Mouse (Mus musculus): ENCODE measurements around the gene Ehd1. TPM values are rescaled to one million over a fixed set of nuclear protein-coding genes. Genes with fewer than 3 reads are reported as not detected.

Gene Ehd1
- polyA plus RNA-seq, 1 experiment from 2014 or later: 96.9 TPM

GRCm38 (mm10) chr19:6331719-6332516, 55.4 kb downstream of the Ehd1 start:
- Histone ChIP-seq H3K36me3 (peaks cover 2% of the 10 kb centered on the region), H3K27ac (replicated peaks) (no peak overlapping the region), H3K9ac (replicated peaks) (no peak overlapping the region; the same call in 1 of the 2 replicates), H3K4me2 (replicated peaks) (peak overlapping the region; percentile 39), H3K4me3 (no peak overlapping the region), H3K4me1 (peaks cover 22% of the 10 kb centered on the region), H3K27me3 (peaks cover 3% of the 10 kb centered on the region), H3K9me3 (no peaks in the 10 kb centered on the region)
- ATAC-seq (ENCODE audit: low FRiP score, low read depth): no peak
- WGBS: 18% methylated on average over 13 of the region's 13 CpGs

GRCm38 (mm10) chr19:6333761-6334595, 57.5 kb downstream of the Ehd1 start:
- Histone ChIP-seq H3K4me3 (peak overlapping the region; percentile 89), H3K27me3 (peaks cover 3% of the 10 kb centered on the region), H3K4me1 (peaks cover 28% of the 10 kb centered on the region), H3K4me2 (replicated peaks) (peak overlapping the region; percentile 98), H3K9ac (replicated peaks) (no peak overlapping the region), H3K36me3 (peaks cover 22% of the 10 kb centered on the region), H3K9me3 (no peaks in the 10 kb centered on the region), H3K27ac (replicated peaks) (peak overlapping the region; percentile 65)
- WGBS: 69% methylated on average over 9 of the region's 9 CpGs
- peak; percentile 13 for ATAC-seq (ENCODE audit: low FRiP score, low read depth)

GRCm38 (mm10) chr19:6334673-6335457, 58.3 kb downstream of the Ehd1 start, which contains the start of gene Men1:
TSS of gene Men1 (plus strand) at chr19:6334979.
- WGBS: 0% methylated on average over 41 of the region's 43 CpGs
- peak; percentile 90 for ATAC-seq (ENCODE audit: low FRiP score, low read depth)
- Histone ChIP-seq H3K36me3 (peaks cover 31% of the 10 kb centered on the region), H3K9me3 (no peaks in the 10 kb centered on the region), H3K27me3 (peaks cover 1% of the 10 kb centered on the region), H3K9ac (replicated peaks) (peak within 1 kb of the TSS; percentile 90), H3K4me3 (peak within 1 kb of the TSS; percentile 89), H3K27ac (replicated peaks) (peak within 1 kb of the TSS; percentile 65), H3K4me1 (peaks cover 32% of the 10 kb centered on the region), H3K4me2 (replicated peaks) (peak within 1 kb of the TSS; percentile 98)

- ATAC-seq (ENCODE audit: low FRiP score, low read depth): peak; percentile 17
- Histone ChIP-seq H3K27me3 (no peaks in the 10 kb centered on the region; the same call in none of the 2 replicates), H3K9me3 (no peaks in the 10 kb centered on the region), H3K9ac (replicated peaks) (peak overlapping the region; percentile 90), H3K4me2 (replicated peaks) (peak overlapping the region; percentile 98), H3K4me1 (peaks cover 37% of the 10 kb centered on the region), H3K27ac (replicated peaks) (peak overlapping the region; percentile 65), H3K4me3 (peak overlapping the region; percentile 89), H3K36me3 (peaks cover 36% of the 10 kb centered on the region)
- WGBS: under 1% methylated on average over 25 of the region's 25 CpGs
Observed at GRCm38 (mm10) chr19:6335458-6335827, 58.9 kb downstream of the Ehd1 start.

- 95% methylated on average over 10 of the region's 10 CpGs for WGBS
- Histone ChIP-seq H3K4me3 (peak overlapping the region; percentile 89), H3K4me1 (peaks cover 42% of the 10 kb centered on the region), H3K36me3 (peaks cover 38% of the 10 kb centered on the region), H3K27me3 (no peaks in the 10 kb centered on the region; the same call in 1 of the 2 replicates), H3K9ac (replicated peaks) (peak overlapping the region; percentile 90), H3K27ac (replicated peaks) (no peak overlapping the region), H3K4me2 (replicated peaks) (peak overlapping the region; percentile 98), H3K9me3 (no peaks in the 10 kb centered on the region)
- no peak for ATAC-seq (ENCODE audit: low FRiP score, low read depth)
Observed at GRCm38 (mm10) chr19:6336920-6337319, 60.4 kb downstream of the Ehd1 start.

DNA sequence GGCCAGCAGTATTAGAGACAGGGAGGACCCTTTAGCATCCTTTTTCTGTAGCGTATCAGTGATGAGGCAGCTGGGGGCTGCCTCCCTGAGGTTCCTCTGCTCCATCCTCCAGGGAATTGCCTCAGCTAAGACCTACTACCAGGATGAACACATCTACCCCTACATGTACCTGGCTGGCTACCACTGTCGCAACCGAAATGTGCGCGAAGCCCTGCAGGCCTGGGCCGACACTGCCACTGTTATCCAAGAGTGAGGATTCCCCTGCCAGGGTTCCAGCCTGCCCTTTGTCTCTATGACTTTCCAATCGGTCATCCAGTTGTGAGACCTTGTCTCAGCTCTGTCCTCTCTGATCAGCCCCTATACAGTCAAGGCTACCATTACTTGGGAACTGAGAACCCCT, 61.6 kb downstream of the Ehd1 start:
- WGBS: 94% methylated on average over 7 of the region's 7 CpGs
- Histone ChIP-seq H3K9me3 (no peaks in the 10 kb centered on the region), H3K4me3 (no peak overlapping the region), H3K27ac (replicated peaks) (no peak overlapping the region), H3K4me1 (peaks cover 42% of the 10 kb centered on the region), H3K9ac (replicated peaks) (no peak overlapping the region), H3K4me2 (replicated peaks) (no peak overlapping the region), H3K27me3 (no peaks in the 10 kb centered on the region; the same call in 1 of the 2 replicates), H3K36me3 (peaks cover 47% of the 10 kb centered on the region)
- ATAC-seq (ENCODE audit: low FRiP score, low read depth): no peak

DNA sequence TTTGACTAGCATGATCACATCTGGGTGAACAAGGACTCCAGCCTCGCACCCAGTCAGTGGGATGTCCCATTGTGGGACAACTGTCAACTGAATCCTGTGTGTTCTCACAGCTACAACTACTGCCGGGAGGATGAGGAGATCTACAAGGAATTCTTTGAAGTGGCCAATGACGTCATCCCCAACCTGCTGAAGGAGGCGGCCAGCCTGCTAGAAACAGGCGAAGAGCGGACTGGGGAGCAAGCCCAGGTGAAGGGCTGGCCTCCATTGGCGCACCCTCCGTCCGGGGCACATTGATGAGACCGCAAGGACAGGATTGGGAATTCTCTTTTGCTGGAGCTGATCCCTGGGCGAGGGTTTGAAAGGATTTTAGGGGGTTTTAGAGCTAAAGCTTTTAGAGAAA, 62.2 kb downstream of the Ehd1 start:
- peaks cover 42% of the 10 kb centered on the region for H3K4me1 ChIP-seq
- peaks cover 52% of the 10 kb centered on the region for H3K36me3 ChIP-seq
- no peak overlapping the region for H3K4me3 ChIP-seq
- H3K4me2 ChIP-seq (replicated peaks): no peak overlapping the region
- H3K9me3 ChIP-seq: no peaks in the 10 kb centered on the region
- no peaks in the 10 kb centered on the region; the same call in 1 of the 2 replicates for H3K27me3 ChIP-seq
- WGBS: 93% methylated on average over 11 of the region's 11 CpGs
- ATAC-seq (ENCODE audit: low FRiP score, low read depth): no peak
- no peak overlapping the region for H3K9ac ChIP-seq (replicated peaks)
- H3K27ac ChIP-seq (replicated peaks): no peak overlapping the region

- peaks cover 41% of the 10 kb centered on the region for H3K4me1 ChIP-seq
- no peak overlapping the region for H3K4me2 ChIP-seq (replicated peaks)
- no peaks in the 10 kb centered on the region for H3K9me3 ChIP-seq
- no peaks in the 10 kb centered on the region; the same call in 1 of the 2 replicates for H3K27me3 ChIP-seq
- H3K27ac ChIP-seq (replicated peaks): no peak overlapping the region
- no peak overlapping the region for H3K4me3 ChIP-seq
- H3K36me3 ChIP-seq: peaks cover 52% of the 10 kb centered on the region
- ATAC-seq (ENCODE audit: low FRiP score, low read depth): no peak
- no peak overlapping the region for H3K9ac ChIP-seq (replicated peaks)
- 97% methylated on average over 6 of the region's 6 CpGs for WGBS
Observed at GRCm38 (mm10) chr19:6339191-6339590, 62.7 kb downstream of the Ehd1 start.

DNA sequence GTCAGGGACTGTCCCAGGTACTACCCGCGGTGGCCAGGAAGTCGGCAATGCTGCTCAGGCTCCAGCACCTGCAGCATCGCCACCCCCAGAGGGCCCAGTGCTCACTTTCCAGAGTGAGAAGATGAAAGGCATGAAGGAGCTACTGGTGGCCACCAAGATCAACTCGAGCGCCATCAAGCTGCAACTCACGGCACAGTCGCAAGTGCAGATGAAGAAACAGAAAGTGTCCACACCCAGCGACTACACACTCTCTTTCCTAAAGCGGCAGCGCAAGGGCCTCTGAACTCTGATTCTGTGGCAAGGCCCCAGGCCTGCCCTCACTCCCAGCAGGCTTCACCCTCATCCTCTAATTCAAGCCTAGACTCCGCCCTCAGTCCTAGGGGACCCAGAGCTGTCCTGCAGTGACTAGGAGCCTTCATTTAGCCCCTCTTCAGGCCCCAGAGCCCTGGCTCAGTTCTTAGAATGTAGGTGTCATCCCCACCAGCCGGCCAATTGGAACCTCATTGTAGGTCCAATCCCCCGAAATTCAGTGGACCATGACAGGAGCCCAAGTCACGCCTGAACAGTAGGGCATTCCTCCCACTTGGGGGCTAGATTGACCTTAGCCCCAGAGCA, 63.5 kb downstream of the Ehd1 start:
- no peak for ATAC-seq (ENCODE audit: low FRiP score, low read depth)
- peaks cover 37% of the 10 kb centered on the region for H3K4me1 ChIP-seq
- peaks cover 53% of the 10 kb centered on the region for H3K36me3 ChIP-seq
- no peak overlapping the region for H3K4me3 ChIP-seq
- no peaks in the 10 kb centered on the region for H3K9me3 ChIP-seq
- 65% methylated on average over 15 of the region's 15 CpGs for WGBS
- H3K4me2 ChIP-seq (replicated peaks): no peak overlapping the region
- H3K9ac ChIP-seq (replicated peaks): no peak overlapping the region; the same call in 1 of the 2 replicates
- H3K27me3 ChIP-seq: no peaks in the 10 kb centered on the region; the same call in 1 of the 2 replicates
- no peak overlapping the region for H3K27ac ChIP-seq (replicated peaks)

DNA sequence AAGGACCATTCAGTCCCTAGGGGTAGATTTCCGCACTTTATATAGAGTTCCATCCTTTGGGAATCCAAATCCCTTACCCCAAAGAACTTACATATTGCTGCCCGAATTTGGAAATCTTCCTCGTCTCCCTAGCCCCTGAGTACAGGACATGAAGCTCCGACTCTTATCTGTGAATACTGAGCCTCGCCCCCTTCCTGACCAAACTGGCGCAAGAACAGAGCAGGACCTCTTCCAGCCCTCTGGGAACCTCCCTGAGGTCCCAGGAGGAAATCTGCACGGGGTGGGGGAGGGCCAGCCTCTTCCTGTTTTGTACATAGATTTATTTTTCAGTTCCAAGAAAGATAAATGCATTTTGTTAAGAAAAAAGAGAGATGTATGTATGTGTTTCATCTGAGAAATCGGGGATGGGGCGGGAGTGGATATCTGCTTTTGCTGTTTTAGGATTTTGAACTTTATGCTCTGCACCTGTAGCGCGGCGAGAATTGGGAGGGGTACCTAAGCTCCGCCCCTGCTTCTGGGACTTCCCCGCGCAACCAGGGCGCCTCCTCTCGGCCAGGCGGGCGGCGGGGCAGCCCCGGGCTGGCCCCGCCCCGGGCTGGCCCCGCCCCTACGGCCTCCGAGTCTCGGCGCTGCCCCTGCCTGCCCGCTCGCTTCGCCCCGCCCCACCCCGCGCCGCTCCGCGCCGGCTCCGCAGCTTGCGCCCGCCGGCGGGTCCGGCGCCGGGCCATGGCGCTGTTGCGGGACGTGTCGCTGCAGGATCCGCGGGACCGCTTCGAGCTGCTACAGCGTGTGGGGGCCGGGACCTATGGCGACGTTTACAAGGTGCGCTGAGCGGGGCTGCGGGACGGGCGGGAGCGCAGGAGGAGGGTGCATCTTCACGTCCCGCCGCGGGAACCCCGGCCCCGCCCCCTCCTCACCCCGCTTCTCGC, 64.3 kb downstream of the Ehd1 start, which contains the start of gene Map4k2:
Gene Map4k2 (plus strand): TSS at position 612 of the 929 bp plus-strand sequence.
- no peaks in the 10 kb centered on the region; the same call in 1 of the 2 replicates for H3K27me3 ChIP-seq
- H3K4me2 ChIP-seq (replicated peaks): peak within 1 kb of the TSS; percentile 92
- ATAC-seq (ENCODE audit: low FRiP score, low read depth): peak; percentile 74
- peaks cover 34% of the 10 kb centered on the region for H3K4me1 ChIP-seq
- WGBS: 9% methylated on average over 57 of the region's 72 CpGs
- H3K4me3 ChIP-seq: peak within 1 kb of the TSS; percentile 60
- peak within 1 kb of the TSS; percentile 35; the same call in 1 of the 2 replicates for H3K27ac ChIP-seq (replicated peaks)
- H3K36me3 ChIP-seq: peaks cover 61% of the 10 kb centered on the region
- peak within 1 kb of the TSS; percentile 77 for H3K9ac ChIP-seq (replicated peaks)
- H3K9me3 ChIP-seq: no peaks in the 10 kb centered on the region
